Mouse (Mus musculus) myocyte (in vitro differentiated cells): ENCODE results near the gene Mertk. TPM values are rescaled to one million over a fixed set of nuclear protein-coding genes. Genes with fewer than 3 reads are reported as not detected.

ENCODE experiments used
- H3K27me3 ChIP-seq: one replicate; pipeline ENCODE4 v1.6.1; 2011; ENCODE audit not compliant: control insufficient read depth, insufficient read depth, insufficient read length
- H3K36me3 ChIP-seq: one replicate; pipeline ENCODE4 v1.6.1; 2011; ENCODE audit not compliant: control insufficient read depth, insufficient read depth
- H3K4me2 ChIP-seq: one replicate; pipeline ENCODE4 v1.6.1; 2011; ENCODE audit warnings: low read depth, control low read depth
- H3K4me3 ChIP-seq: one replicate; pipeline ENCODE4 v1.5.1; 2011; ENCODE audit warnings: mild to moderate bottlenecking, control low read depth, moderate library complexity
- H3K79me2 ChIP-seq: one replicate; pipeline ENCODE4 v1.6.1; 2011; ENCODE audit not compliant: control insufficient read depth, insufficient read depth
- H3ac ChIP-seq: one replicate; pipeline ENCODE4 v1.6.1; 2011; ENCODE audit not compliant: control insufficient read depth, insufficient read length
- CEBPB ChIP-seq: IDR thresholded peaks from 2 replicates; pipeline ENCODE4 v1.6.1; 2011; ENCODE audit warnings: mild to moderate bottlenecking, moderate library complexity; ENCODE audit not compliant: poor library complexity, insufficient read depth, severe bottlenecking
- E2F4 ChIP-seq: IDR thresholded peaks from one replicate; pipeline ENCODE4 v1.6.1; 2011; ENCODE audit warnings: mild to moderate bottlenecking, control low read depth, moderate library complexity; ENCODE audit not compliant: insufficient read depth
- MAX ChIP-seq: IDR thresholded peaks from one replicate; pipeline ENCODE4 v1.6.1; 2011; ENCODE audit warnings: low read depth, mild to moderate bottlenecking, control low read depth
- MYOD1 ChIP-seq, 3 experiments: IDR thresholded peaks; one replicate each; pipeline ENCODE4 v1.6.1; 2011; ENCODE audit warnings: control low read depth in 2 of 3, low read depth in 2 of 3, mild to moderate bottlenecking in 2 of 3, moderate library complexity in 1 of 3; ENCODE audit not compliant: insufficient read length in 2 of 3, control insufficient read depth in 1 of 3
- MYOG ChIP-seq, 3 experiments: IDR thresholded peaks; one replicate each; pipeline ENCODE4 v1.6.1; 2011; ENCODE audit warnings: control low read depth in 2 of 3, low read depth in 2 of 3, mild to moderate bottlenecking in 2 of 3; ENCODE audit not compliant: insufficient read length in 2 of 3, control insufficient read depth in 1 of 3, insufficient read depth in 1 of 3
- POLR2A ChIP-seq: IDR thresholded peaks from one replicate; pipeline ENCODE4 v1.6.1; 2011; ENCODE audit warnings: low read depth, mild to moderate bottlenecking, control low read depth, moderate library complexity; ENCODE audit not compliant: insufficient read length
- POLR2AphosphoS2 ChIP-seq: IDR thresholded peaks from one replicate; pipeline ENCODE4 v1.6.1; 2011; ENCODE audit warnings: low read depth, control low read depth; ENCODE audit not compliant: insufficient read length
- REST ChIP-seq: IDR thresholded peaks from one replicate; pipeline ENCODE4 v1.6.1; 2011; ENCODE audit warnings: mild to moderate bottlenecking, control low read depth, moderate library complexity; ENCODE audit not compliant: insufficient read depth, insufficient read length
- SRF ChIP-seq: IDR thresholded peaks from one replicate; pipeline ENCODE4 v1.6.1; 2011; ENCODE audit warnings: low read depth; ENCODE audit not compliant: control insufficient read depth, insufficient read length
- TCF12 ChIP-seq: IDR thresholded peaks from one replicate; pipeline ENCODE4 v1.6.1; 2011; ENCODE audit warnings: mild to moderate bottlenecking, control low read depth; ENCODE audit not compliant: poor library complexity, insufficient read depth, severe bottlenecking
- TCF3 ChIP-seq: IDR thresholded peaks from one replicate; pipeline ENCODE4 v1.6.1; 2011; ENCODE audit warnings: low read depth, control low read depth; ENCODE audit not compliant: insufficient read length
- USF1 ChIP-seq: IDR thresholded peaks from one replicate; pipeline ENCODE4 v1.6.1; 2011; ENCODE audit warnings: low read depth, mild to moderate bottlenecking, control low read depth, moderate library complexity
- polyA plus RNA-seq: library from polyadenylated mRNA; unstranded; fragments of >200 nt; fragmentation: generic; extraction: Trizol; gene quantifications from one replicate; pipeline ENCODE4 v1.2.1, GENCODE M21; 2012; ENCODE audit warnings: missing spikeins

The Mertk gene
- polyA plus RNA-seq, 1 experiment = 0.89 TPM

DNA sequence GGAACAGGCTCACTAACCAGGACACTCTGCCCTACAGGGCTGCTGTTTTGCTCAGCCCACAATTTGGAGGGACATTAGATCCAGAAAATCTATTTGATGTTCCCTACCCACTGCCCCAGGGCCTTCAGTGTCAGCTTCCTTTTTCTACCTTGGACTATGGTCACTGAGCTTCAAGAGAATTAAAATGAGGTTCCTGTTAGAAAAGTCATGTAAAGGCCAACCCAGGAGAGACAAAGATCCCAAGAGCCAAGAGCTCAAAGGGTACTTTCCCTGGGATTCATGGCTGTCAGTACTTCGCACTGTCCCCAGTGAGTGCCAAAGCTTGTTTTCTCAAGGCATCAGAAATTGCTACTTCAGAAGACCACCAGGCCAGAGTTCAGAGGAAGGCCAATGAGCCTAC, 17.2 kb downstream of the Mertk start:
- H3K4me2 ChIP-seq = no peak overlapping the region
- no peaks in the 10 kb centered on the region for H3K36me3 ChIP-seq
- TF ChIP-seq TCF3 (no peak), MAX (no peak), SRF (no peak), MYOD1 (IDR thresholded peaks at IDR 0.05; ENCODE audit: control insufficient read depth in 1 of 3, insufficient read length in 2 of 3, low read depth in 2 of 3) (no peak), TCF12 (no peak), POLR2A (no peak), MYOG (IDR thresholded peaks at IDR 0.05; ENCODE audit: control insufficient read depth in 1 of 3, insufficient read depth in 1 of 3, insufficient read length in 2 of 3, low read depth in 2 of 3) (no peak)
- no peaks in the 10 kb centered on the region for H3K79me2 ChIP-seq
- no peak overlapping the region for H3K4me3 ChIP-seq
- no peaks in the 10 kb centered on the region for H3K27me3 ChIP-seq
- no peak overlapping the region for H3ac ChIP-seq

DNA sequence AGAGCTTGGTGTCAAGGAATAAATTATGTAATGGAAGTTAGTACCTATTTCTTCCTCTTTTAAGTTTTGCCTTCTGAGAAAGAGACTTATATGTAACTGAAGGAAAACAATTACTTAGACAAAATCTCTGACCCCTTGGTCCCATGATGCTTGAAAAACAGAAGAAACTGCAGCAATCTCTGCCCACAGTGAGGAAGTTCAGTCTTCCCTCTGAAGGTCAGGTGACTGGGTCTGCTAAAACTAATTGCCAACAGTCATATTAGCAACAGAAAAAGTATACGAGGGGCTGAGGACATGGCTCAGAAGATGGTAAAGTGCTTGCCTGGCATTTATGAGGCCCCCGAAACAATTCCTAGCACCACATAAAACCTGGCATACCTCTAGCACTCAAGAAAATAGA, 20.6 kb downstream of the Mertk start:
- Histone ChIP-seq H3K4me3 (no peak overlapping the region), H3K36me3 (no peaks in the 10 kb centered on the region), H3K79me2 (no peaks in the 10 kb centered on the region), H3K4me2 (no peak overlapping the region), H3K27me3 (no peaks in the 10 kb centered on the region), H3ac (no peak overlapping the region)
- TF ChIP-seq TCF3 = no peak
- TF ChIP-seq POLR2A = no peak
- no peak for TF ChIP-seq MYOD1 (IDR thresholded peaks at IDR 0.05; ENCODE audit: control insufficient read depth in 1 of 3, insufficient read length in 2 of 3, low read depth in 2 of 3)
- no peak for TF ChIP-seq REST
- TF ChIP-seq MAX = no peak
- no peak for TF ChIP-seq POLR2AphosphoS2
- no peak for TF ChIP-seq CEBPB
- no peak for TF ChIP-seq USF1
- no peak for TF ChIP-seq SRF

DNA sequence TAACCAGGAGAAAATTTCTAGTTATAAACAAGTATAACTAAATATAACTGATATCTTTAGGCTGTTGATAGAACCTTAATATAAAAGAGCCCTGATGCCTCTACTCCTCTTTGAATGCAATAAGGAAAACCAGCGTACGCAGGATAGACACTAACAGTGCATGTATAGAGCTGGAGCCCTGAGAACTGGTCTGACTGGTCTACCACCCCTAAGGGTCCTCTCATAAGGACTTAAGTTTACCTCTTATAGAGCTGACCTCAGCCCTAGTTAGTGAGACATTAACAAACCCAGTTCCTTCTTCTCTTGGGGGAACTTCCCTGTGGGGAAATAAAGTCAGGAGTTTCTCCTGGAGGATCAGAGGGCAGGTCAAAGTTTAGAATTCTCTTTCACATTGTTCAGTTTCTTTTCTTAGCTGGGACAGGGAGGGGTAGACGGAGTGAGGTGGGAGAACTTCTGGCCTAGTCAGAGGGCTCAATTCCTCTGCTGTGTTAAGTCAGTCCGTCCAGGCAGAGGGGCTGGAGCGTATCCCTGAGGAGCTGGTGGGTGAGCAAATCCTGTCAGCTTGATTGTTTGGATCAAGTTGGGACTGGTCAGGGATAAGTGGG, 23.5 kb downstream of the Mertk start:
- H3K4me3 ChIP-seq = no peak overlapping the region
- no peaks in the 10 kb centered on the region for H3K27me3 ChIP-seq
- H3K36me3 ChIP-seq = no peaks in the 10 kb centered on the region
- TF ChIP-seq POLR2A (no peak), TCF12 (no peak), POLR2AphosphoS2 (no peak), MAX (no peak), REST (no peak), MYOG (IDR thresholded peaks at IDR 0.05; ENCODE audit: control insufficient read depth in 1 of 3, insufficient read depth in 1 of 3, insufficient read length in 2 of 3, low read depth in 2 of 3) (no peak), MYOD1 (IDR thresholded peaks at IDR 0.05; ENCODE audit: control insufficient read depth in 1 of 3, insufficient read length in 2 of 3, low read depth in 2 of 3) (no peak), E2F4 (no peak), CEBPB (no peak), SRF (no peak), TCF3 (no peak)
- H3ac ChIP-seq = no peak overlapping the region
- H3K79me2 ChIP-seq = no peaks in the 10 kb centered on the region
- H3K4me2 ChIP-seq = no peak overlapping the region

DNA sequence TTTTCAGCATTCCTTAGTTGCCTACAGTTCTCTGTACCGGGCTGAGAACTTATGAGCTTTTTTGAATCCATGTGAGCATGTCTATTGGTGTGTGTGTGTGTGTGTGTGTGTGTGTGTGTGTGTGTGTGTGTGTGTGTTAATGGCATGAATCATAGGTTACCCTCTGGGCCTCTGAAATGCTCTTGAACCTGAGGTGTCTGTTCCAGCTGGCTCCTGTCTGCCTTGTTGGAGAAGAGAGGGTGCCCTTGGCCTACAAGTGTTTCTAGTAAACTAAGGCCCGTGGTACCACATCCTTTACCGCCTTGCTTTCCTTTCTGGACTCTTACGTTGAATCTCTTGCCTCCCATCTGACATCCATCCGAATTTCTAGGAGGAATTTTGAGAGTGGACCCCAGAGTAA, 27.3 kb downstream of the Mertk start:
- TF ChIP-seq REST (no peak), MAX (no peak), SRF (no peak), POLR2A (no peak), E2F4 (no peak), TCF3 (no peak), USF1 (no peak), TCF12 (no peak), MYOD1 (IDR thresholded peaks at IDR 0.05; ENCODE audit: control insufficient read depth in 1 of 3, insufficient read length in 2 of 3, low read depth in 2 of 3) (no peak), MYOG (IDR thresholded peaks at IDR 0.05; ENCODE audit: control insufficient read depth in 1 of 3, insufficient read depth in 1 of 3, insufficient read length in 2 of 3, low read depth in 2 of 3) (no peak), POLR2AphosphoS2 (no peak), CEBPB (no peak)
- H3K4me2 ChIP-seq = no peak overlapping the region
- no peaks in the 10 kb centered on the region for H3K27me3 ChIP-seq
- no peaks in the 10 kb centered on the region for H3K79me2 ChIP-seq
- H3ac ChIP-seq = no peak overlapping the region
- no peaks in the 10 kb centered on the region for H3K36me3 ChIP-seq
- no peak overlapping the region for H3K4me3 ChIP-seq

DNA sequence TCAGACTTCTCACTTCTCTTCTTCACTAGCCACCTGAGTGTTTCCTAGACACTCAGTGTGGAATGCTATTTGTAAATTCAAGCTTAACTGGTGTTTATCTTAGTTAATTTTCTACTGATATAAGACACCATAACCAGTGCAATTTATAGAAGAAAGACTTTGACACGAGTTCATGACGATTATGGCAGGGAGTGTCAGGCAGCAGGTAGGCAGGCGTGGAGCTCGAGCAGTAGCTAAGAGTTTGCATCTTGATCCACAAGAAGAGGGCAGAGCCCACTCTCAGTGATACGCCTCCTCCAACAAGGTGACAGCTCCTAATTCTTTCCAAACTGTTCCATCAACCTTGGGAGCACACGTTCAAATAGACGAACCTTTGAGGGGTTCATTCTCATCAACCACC, 27.9 kb downstream of the Mertk start:
- TF ChIP-seq USF1 (no peak), TCF12 (no peak), MYOD1 (IDR thresholded peaks at IDR 0.05; ENCODE audit: control insufficient read depth in 1 of 3, insufficient read length in 2 of 3, low read depth in 2 of 3) (no peak), SRF (no peak), MYOG (IDR thresholded peaks at IDR 0.05; ENCODE audit: control insufficient read depth in 1 of 3, insufficient read depth in 1 of 3, insufficient read length in 2 of 3, low read depth in 2 of 3) (no peak), TCF3 (no peak), MAX (no peak), POLR2AphosphoS2 (no peak), CEBPB (no peak), REST (no peak), POLR2A (no peak), E2F4 (no peak)
- Histone ChIP-seq H3K27me3 (no peaks in the 10 kb centered on the region), H3K4me3 (no peak overlapping the region), H3K36me3 (no peaks in the 10 kb centered on the region), H3K79me2 (no peaks in the 10 kb centered on the region), H3K4me2 (no peak overlapping the region), H3ac (no peak overlapping the region)
